Mouse (Mus musculus) frontal cortex, adult 2 months (tissue): ENCODE measurements around the gene Uqcr11. TPM values are rescaled to one million over a fixed set of nuclear protein-coding genes. Genes with fewer than 3 reads are reported as not detected.

Experiments used
- DNase-seq, 2 experiments: peaks; one replicate each; pipeline ENCODE4 v3.0.0; 2022; ENCODE audit warnings: low spot score in 1 of 2; ENCODE audit errors: extremely low spot score in 1 of 2
- polyA plus RNA-seq: library from polyadenylated mRNA; depleted of rRNA; stranded (reverse); fragments of >200 nt; gene quantifications from 2 replicates; pipeline ENCODE4 v1.2.3, GENCODE M21; 2012

Uqcr11 gene
- polyA plus RNA-seq, 1 experiment: 1,306 TPM

DNA sequence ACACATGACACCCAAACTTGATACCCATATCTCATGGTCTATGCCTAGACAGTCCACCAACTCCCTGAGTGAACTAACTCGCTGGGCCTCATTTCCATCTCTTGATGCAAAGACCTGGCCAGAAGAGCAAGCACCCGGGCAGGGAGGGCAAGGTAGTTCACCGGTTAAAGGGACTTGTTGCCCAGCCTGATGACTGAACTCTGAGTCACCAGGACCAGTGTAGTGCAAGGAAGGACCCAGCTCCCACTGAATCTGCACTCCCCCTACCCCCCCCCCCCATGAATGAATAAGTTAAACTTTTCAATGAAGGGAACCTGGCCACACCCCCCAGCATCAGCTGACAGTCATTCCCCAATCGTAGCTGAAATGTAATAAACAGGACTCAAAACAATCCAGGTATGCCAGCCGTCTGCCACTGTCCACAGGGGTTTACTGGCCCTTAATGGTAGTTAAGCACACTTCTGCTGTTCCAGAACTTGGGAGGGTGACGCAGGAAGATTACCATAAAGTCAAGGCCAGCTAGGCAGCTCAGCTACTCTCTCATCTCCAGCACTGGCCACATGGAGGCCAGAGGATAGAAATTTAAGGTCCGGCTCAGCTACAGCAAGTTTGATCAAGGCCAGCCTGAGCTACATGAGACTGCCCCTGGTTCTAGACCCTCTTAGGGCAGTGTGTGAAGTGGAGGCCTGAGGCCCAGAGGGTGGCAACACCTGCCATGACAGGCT, 23.8 kb downstream of the Uqcr11 start:
- DNase-seq: no peak

DNA sequence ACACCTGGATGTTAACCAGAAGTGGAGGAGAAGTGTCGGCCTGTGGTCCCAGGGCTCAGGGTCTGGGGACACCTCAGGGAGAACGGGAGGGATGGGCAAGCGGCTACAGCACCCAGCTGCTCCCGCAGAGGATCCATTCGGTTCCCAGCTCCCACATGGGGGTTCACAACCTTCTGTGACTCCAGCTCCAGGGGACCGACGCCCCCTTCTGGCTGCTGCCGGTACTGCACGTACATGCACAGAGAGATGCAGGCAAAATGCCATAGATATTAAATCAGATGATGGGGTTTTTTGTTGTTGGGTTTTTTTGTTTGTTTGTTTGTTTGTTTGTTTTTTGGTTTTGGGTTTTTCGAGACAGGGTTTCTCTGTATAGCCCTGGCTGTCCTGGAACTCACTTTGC, 28.9 kb downstream of the Uqcr11 start:
- no peak for DNase-seq

DNA sequence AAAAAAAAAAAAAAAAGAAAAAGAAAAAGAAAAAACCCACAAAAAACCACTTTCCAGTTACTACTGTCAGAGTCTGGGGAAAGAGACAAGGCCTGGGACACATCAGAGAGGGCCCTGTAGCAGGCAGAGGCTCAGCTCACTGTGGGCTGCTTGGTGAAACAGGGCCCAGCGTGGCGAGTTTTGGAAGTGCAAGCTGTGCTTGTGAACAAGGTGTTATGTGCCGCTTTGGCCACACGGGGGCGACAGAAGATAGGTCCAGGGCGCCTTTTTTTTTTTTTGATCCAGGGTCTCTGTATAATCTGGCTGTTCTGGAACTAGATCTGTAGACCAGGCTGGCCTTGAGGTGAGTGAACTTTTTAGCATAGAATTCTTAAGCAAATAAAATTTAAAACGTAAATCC, 30.5 kb downstream of the Uqcr11 start:
- DNase-seq: peak; percentile 78 to 97

DNA sequence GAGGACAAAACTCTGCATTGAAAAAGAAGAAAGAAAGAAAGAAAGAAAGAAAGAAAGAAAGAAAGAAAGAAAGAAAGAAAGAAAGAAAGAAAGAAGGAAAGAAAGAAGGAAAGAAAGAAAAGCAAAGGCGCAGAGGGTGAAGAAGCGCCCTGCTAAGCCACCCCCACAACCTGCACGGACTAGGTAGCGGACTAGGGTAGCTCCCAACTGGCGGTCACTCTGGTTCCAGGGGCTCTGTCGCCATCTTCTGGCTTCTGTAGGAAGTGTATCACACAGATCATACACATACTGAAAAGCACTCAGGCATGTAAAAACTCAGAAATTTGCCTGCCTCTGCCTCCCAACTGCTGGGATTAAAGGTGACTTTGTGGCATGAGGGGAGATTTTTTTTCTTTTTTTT, 32.6 kb downstream of the Uqcr11 start:
- DNase-seq: peak in 1 of 2 experiments; percentile 90

DNA sequence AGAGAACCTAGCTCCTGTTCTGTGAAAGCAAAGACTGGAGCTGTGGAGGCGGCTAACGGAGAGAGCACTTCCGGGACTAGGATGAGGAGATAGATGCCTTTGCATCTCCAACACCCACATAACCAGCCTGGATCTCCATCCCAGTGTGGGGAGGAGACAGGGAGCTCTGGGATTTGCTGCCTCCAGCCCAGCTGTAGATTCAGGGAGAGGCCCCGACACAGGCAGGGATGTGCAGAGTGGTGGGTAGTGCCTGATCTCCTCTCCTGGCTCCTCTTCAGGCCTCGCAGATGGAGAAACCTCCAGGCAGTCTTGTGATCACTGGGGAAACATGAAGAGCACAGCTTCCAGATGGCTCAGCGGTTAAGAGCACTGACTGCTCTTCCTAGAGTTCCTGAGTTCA, 33.9 kb downstream of the Uqcr11 start:
- DNase-seq: no peak

DNA sequence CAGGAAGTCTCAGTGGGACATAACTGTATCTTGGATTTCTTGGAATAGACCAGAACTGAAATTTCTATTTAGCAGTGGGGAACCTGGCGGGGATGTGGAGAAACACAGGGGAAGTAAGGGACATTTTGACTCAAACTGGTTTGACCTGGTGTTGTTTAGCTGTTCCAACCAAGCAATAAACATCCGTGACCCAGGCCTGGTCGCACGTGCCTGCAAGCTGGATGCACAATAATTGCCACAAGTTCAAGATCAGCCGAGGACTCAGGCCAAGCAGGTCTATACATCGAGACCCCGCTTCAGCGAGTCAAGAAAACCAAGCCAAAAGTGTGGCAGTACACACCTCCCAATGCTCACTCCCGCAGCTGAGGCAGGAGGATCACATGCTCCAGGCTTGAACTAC, 34.6 kb downstream of the Uqcr11 start:
- no peak for DNase-seq

DNA sequence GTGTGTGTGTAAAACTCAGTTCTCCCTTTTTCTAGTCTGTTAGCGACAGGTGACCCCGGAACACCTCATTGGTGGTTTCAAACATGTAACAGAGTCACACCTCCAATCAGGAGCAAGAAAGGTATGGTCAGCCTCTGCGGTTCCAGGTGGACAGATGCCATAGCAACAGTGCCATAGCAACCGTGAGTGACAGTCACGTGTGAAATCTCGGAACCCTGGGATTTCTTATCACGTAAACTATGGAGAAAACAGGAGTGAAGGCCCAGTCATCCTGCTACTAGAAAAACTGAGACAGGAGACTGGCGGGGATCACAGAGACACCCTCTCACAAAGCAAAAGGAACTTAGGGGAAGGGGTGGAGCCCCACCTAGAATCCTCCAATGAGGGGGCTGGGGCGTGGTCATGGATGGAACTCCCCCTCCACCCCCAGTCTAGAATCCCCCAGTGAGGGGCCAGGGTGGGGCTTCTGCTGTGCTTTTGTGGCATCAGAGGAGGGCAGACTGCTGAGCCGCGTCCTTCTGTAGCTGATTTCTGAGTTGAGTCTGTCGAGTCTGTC, 35.1 kb downstream of the Uqcr11 start:
- no peak for DNase-seq

DNA sequence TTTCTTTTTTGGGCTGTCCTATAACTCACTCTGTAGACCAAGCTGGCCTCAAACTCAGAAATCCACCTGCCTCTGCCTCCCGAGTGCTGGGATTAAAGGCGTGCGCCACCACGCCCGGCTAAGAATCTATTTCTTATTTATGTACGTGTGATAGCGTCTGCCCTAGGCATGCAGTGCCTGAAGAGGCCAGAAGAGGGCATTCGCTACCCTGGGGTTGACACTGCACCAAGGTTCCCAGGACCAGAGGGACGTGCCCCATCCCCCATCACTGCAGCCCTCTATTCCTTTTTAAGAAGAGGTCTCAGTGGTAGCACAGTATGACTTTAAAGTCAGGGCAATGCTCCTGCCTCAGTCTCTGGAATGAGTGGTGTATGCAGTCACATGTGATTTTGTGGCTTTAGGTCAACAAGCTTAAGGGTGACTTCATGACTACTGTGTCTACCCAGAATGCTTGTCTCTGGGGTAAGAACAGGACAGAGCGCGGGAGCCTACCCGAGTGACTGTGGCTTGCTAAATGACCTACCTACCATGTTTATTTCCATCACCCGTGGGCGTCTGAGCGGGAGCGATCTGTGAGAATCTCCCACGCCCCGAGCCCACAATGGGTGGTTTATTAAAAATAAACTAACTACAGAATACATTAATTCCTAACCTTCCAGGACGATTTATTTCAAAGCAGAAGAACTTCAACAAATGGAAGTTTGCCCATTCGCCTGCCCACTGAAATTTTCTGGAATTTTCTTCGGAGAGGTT, 36.5 kb downstream of the Uqcr11 start:
- peak in 1 of 2 experiments; percentile 70 for DNase-seq

DNA sequence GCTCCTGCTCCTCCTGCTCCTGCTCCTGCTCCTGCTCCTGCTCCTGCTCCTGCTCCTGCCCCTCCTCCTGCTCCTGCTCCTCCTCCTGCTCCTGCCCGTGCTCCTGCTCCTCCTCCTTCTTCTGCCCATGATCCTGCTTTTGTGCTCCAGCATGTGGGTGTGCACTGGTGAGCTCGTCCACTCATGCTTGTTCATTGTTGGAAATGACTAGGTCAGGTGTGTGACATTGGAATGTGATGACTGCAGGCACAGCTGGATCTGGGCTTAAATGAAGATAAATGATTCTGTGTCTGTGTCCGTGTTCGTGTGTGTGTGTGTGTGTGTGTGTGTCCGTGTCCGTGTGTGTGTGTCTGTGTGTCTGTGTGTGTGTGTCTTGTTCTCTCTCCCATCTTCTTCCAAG, 38.2 kb downstream of the Uqcr11 start:
- DNase-seq: no peak

DNA sequence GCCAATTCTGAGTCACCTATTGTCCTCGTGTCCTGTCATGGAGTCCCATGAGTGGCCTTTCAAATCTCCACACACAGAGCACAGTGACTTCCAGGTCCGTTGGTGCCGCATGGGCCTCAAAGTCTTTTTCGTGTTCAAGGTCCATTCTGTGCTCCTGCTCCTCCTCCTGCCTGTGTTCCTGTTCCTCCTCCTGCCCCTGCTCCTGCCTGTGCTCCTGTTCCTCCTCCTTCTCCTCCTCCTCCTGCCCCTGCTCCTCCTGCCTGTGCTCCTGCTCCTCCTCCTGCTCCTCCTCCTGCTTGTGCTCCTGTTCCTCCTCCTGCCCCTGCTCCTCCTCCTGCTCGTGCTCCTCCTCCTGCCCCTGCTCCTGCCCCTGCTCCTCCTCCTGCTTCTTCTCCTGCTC, 38.7 kb downstream of the Uqcr11 start:
- no peak for DNase-seq

DNA sequence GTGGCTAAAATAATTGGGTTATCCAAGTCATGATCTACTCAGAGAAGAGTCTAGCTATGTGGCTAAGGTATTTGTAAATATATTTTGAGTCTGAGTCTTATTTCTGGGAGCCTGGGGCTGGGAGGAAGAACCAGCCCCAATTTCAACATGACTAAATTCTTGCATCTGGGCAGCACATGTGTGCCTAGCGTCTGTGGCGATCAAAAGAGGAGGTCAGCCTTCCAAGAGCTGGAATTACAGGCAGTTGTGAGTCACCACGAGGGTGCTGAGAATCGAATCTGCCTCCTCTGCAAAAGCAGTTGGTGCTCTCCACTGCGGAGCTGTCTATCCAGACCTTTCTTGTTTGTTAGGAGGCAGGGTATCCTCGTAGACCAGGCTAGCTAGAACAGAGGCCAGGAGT, 40.9 kb downstream of the Uqcr11 start:
- no peak for DNase-seq

DNA sequence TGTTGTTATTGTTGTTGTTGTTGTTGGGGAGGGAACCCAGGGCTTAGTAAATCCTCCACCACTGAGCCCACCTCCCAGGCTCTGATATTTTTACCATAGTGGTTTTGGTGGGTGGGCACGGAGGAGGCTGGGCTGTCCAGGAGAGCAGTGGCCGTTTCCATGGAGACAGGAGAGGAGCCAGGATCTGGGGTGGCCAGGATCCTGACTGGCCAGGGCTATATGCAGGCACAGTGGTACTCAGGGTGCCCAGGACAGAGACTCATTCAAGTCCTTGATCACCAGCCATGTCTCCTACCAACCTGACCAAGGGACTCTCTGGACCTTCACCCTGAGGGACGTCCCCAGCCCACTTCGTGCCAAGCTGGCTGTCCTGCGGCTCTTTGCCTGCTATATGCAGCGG, 42.9 kb downstream of the Uqcr11 start:
- DNase-seq: no peak

DNA sequence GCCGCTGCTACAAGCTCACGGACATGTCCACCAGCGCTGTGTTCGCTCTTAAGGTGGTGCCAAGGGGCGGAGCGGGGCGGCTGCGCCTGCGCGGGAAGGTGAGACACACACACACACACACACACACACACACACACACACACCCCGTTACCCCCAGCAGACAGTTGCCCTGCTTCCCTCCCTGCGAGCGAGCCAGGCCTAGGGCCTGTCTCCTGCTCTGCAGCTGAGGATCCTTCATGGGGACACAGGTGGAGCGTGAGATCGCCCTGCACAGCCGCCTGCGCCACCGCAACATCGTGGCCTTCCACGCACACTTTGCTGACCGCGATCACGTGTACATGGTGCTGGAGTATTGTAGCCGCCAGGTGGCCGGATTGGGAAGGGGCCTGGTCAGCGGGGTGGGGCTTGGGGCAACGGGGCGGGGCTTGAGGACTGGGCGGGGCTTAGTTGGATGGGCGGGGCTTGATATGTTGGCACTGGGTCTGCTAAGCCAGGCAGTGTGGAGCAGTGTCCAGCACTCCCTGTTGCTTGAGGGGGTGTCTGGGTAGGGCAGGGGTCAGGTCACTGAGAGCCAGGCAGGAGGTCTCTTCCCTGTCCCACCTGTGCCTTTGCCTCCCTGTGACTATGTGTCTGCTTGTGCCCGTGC, 48.5 kb downstream of the Uqcr11 start:
- no peak for DNase-seq

DNA sequence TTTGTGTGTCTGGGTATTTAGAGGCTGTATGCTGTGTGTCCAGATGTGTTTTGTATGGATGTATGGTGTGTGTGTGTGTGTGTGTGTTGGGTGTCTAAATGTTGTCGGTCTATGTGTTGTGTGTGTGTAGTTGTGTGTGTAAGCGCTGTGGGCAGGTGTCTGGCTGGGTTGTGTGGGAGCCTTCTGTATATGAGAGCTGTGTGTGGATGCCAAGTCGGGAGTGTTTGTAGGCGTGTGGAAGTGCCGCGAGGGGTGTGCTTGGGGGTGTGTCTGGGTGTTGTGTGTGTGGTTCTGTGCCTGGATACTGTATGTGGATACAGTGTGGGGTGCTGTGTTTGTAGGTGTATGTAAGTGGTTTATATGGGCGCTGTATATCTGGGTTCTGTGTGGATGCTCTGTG, 49.3 kb downstream of the Uqcr11 start:
- no peak for DNase-seq

DNA sequence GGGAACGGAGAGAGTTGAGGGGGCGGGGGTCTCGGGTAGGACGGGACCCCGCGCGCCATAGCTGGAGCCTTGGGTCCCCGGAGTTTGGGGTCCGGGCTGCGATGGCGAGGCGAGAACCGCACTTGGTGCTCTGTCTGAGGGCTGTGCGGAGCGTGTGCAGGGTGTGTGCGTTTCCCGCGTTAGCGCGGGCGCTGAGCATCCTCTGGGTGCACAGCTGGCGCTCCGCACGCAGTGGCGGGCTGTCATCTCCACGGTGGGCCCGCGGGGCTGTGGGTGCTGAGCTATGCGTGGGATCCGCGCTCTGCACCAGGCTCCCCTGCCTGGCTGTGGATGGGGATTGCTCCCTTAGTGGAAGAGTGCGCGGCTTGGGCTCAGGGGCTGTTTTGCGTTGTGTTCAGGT, 49.9 kb downstream of the Uqcr11 start:
- DNase-seq: no peak

DNA sequence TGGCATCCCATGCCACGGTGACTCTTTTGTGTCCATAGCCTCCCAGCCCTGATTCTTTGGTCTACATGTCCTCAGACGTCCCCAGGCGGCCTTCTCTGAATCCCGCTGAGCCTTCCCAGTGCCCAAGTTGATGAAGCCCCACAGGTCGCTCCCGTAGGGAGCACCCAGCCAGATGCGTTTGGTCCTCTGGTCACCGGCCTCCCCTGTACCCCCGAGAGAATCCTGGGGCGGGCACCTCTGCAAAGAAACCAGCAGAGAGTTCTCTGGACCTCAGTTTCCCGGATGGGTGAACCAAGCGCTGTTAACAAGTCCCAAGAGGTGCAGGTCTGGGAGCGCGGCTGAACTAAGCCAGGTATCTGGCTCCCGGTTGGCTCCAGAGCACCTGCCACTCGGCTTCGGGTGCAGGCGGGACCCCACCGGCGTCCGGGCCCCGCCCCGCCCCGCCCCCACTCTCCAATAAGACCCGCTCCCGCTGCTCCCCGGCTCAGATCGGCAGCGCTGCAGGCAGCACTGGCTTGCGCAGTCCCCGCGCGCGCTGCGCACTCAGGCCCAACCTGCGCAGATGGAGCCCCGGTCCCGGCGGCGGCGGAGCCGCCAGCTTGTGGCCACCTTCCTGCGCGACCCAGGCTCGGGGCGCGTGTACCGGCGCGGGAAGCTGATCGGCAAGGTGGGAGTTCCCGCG, 50.5 kb downstream of the Uqcr11 start, which contains the start of gene Plk5:
Gene Plk5, plus strand, starts transcription at position 459 of the 682 bp plus-strand sequence.
- no peak for DNase-seq

DNA sequence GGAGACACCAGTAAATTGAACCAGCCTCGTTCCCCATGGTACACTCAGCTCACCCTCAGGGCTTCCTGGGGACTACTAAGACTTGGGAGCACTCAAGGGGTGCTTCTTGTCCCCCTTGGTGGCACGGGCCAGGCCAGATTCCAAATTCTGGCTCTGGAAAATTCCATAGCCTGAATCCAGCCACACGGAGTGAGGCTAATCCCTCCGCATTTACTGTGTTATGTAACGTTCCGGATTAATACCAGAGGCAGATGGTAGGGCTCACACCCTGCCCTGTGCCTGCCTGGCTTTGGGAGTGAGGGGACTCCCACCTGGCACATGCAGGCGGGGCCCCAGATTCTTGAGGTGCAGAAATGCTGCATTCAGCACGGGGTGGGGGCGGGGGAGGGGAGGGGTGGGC, 51.2 kb downstream of the Uqcr11 start:
- no peak for DNase-seq
